Mouse (Mus musculus) Patski (cell line): ENCODE data around the gene Gm21170. TPM values are rescaled to one million over a fixed set of nuclear protein-coding genes. Genes with fewer than 3 reads are reported as not detected.
"Not testable (repeated sequence)": the region's sequence is repeated elsewhere in the genome, so short reads cannot be mapped to it uniquely, and the experiment has no call there.

Experiments used
- ATAC-seq: fragments of 100-300 bp; one replicate; pipeline ENCODE4 v1.8.0; 2021
- CTCF ChIA-PET: fragments of 350-600 bp; sonication (Branson Sonifier 250); formaldehyde crosslinking; loops from one replicate; lab custom pipeline; 2022; ENCODE audit warnings: inconsistent platforms; lab: Charles Lee
- POLR2A ChIA-PET: fragments of 350-600 bp; sonication (Branson Sonifier 250); formaldehyde crosslinking; loops from one replicate; lab custom pipeline; 2022; ENCODE audit warnings: antibody characterized with exemption, inconsistent platforms; lab: Charles Lee
- DNase-seq: peaks from one replicate; pipeline ENCODE4 v3.0.0-alpha.2; 2011; ENCODE audit warnings: low read depth, low spot score
- H3K27me3 ChIP-seq: fragments of 371-371 bp; one replicate; pipeline ENCODE4 v1.5.1; 2021
- in situ Hi-C: fragments of 300-500 bp; cut with MboI; formaldehyde crosslinking; loops from 3 replicates; pipeline ENCODE4 v1.11.1; 2018; ENCODE audit warnings: low pct_unique_long_range_greater_than_20kb, mixed read lengths
- polyA plus RNA-seq: library from polyadenylated mRNA; unstranded; gene quantifications from one replicate; pipeline ENCODE4 v1.2.3, GENCODE M21; 2021

Gene Gm21170
- not detected for polyA plus RNA-seq

DNA sequence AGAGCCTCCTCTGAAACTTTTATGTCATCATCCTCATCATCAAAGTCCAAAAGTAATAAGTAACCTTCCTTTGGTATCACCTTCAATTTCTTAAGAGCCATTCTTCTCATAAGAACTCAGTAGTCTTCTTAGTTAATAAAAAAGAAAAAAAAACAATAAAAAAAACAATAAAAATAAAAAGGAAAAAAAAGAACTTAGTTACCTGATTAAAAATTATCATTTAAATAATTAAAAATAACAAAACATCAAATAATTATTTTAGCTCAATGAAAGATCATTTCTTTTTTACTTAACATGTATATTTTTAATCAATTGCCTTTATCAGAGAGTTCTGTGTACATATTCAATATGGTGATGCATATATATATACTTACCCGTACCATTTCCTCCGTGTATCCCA, at the start of gene Gm21170:
Gene Gm21170 (minus strand): TSS at position 101 of the 400 bp plus-strand sequence.
- in situ Hi-C loops, CTCF ChIA-PET: not testable (repeated sequence)

More for the DNA sequence above, at the start of gene Gm21170:
- POLR2A ChIA-PET, ATAC-seq, DNase-seq, H3K27me3 ChIP-seq: not testable (repeated sequence)

Other genes with a start within 250 kb of the Gm21170 start
- not detected for gene Gm21256, start 240.1 kb downstream of the Gm21170 start, polyA plus RNA-seq